Mouse (Mus musculus) layer of hippocampus, adult 9-10 months (tissue): ENCODE results near the gene Ipo4.

ENCODE experiments used
- DNase-seq: peaks from one replicate; pipeline ENCODE4 v3.0.0; 2022; ENCODE audit warnings: low spot score

Ipo4 gene

DNA sequence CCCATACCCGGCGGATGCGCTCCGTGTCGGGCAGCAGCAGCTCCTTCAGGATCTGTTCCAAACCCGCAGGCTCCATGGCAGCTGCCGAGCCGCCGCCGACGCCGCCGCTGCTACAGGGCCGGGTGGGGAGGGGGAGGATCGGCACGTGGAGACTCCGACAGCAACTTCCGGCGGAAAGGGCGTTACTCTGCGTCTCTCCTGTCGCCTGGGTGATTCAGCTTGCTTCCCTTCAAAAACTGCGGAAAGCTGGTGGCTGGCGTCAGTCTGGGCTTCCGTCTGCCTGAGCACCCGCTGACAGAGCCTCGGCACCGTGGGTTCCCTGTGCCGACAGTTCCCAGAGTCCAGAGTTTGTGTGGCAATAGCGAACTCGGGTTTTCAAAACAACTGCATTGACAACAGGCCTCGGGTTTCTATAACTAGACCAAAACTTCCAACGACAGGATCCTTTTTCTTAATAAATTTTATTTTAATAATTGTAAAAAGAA is at the start of gene Ipo4:
Gene Ipo4, minus strand, starts transcription at position 435 of the 485 bp plus-strand sequence.
- DNase-seq: peak; percentile 51

DNA sequence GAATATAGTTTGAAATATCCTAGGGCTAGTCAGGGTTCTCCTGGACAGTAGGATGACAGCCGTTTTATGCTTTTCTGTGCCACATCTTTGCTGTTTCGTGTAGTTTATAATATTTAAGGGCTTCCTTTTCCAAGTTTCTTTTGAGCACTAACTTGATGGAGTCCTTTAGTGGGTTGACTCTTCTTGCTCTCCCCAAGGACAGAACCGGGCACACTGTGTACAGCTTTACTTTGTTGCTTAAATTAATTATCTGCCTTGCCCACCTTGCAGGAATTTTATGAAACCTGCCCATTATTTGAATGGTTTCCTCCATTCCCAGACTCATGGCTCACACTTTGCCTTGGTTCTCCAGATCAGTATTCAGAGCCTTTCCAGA is 46.3 kb upstream of the Ipo4 start:
- no peak for DNase-seq

DNA sequence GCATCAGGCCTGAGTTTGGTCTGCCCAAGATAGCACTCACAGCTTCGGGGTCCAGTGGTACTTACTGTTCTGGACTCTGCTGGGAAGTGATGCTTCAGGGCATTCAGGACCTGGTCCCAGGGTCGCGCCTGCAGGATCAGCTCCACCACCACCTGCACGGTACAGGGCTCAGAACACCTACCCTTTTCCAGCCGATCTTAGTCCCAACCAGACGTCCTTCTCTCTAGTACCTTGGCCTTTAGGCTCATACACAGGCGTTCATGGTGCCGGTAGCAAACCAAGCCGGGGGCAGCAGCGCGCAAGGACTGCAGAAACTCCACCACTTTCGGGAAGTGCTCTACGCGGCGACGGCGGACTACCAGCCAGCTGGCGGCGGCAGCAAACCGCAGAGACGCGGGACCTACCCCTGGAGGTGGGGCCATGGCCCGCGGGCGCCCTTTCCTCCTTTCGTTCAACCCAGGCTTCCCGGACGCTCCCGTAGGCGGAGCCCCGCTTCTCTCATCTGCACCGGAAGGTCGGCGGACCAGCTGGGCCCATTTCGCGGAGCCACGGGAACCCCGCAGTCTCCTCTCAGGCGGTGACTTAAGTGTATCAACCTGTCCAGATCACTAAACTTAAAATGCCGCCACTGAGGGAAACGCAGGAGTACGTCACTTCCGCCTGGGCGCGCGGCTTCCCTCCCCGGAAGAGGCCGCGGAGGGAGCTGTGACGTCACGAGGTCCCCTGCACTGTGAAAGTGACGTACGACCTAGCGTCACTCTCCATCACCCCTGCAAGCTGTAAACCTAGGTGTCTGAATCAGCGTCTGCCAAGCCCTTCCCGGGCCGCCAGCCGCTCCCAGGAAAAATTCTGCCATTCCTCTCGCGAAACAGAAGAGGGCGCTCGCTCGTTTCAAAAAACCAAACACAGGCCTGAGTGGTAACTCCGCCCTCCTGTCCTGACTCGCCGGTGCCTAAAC is 45.7 kb upstream of the Ipo4 start, which contains the start of gene Tinf2:
Gene Tinf2, minus strand, starts transcription at position 661 of the 958 bp plus-strand sequence.
- DNase-seq: peak; percentile 90

GRCm38 (mm10) chr14:55677615-55678014 is 41.9 kb upstream of the Ipo4 start:
- no peak for DNase-seq

DNA sequence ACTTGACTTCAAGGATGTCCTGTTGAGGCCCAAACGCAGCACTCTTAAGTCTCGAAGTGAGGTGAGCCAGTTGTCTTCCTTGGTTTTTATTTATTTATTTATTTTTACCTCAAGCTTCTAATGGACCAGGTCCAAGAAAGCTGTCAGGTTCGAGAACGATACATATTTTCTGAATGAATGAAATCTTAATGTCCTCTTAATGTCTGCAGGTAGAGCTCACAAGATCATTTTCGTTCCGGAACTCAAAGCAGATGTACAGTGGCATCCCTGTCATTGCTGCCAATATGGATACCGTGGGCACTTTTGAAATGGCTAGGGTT is 36.9 kb upstream of the Ipo4 start:
- no peak for DNase-seq

DNA sequence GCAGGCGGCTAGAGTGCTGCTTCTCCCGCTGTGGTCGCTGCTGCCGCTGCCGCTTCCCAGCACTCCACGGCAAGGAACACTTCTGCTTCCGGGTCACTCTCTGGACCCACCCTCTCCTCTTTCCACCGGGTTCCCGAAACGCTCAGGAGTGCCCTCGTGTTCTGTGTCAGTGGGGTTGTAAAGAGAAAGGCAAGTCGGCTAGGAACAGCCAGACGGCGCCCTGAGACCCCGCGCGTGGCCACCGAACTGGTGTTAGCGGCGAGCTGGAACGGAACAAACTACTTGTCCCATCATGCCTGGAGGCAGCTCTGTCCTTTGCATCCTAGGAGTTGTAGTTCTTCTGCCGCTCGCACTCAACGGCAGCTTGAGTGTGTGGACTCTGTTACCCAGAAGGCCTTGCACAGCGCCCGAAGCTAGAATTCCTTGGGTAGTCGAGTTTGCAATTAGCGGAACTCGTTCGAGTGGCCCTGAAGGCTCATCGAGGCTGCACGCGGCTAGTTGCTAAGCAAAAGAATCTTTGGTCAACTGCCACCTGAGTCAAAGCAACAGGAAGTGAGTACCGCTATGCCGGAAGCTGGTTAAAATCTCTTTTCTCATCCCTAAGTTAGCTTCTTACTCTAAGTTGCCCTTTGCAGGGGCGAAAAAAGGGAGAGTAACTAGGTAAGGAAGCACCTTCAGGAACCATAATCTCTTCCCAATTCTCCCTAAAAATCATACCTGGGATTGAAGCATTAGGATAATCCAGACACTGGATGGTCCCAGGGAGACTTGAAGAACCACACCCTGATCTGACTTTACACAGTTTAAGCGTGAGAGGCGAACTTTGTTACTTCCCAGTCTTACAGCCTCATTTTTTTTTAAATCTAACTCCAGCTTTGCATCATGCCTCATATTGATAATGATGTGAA is 36.3 kb upstream of the Ipo4 start, which contains the start of the genes Gmpr2 and Nedd8:
Gene Gmpr2, plus strand, starts transcription at position 109 of the 908 bp plus-strand sequence.
Gene Nedd8, minus strand, starts transcription at position 292 of the 908 bp plus-strand sequence.
- peak; percentile 94 for DNase-seq

DNA sequence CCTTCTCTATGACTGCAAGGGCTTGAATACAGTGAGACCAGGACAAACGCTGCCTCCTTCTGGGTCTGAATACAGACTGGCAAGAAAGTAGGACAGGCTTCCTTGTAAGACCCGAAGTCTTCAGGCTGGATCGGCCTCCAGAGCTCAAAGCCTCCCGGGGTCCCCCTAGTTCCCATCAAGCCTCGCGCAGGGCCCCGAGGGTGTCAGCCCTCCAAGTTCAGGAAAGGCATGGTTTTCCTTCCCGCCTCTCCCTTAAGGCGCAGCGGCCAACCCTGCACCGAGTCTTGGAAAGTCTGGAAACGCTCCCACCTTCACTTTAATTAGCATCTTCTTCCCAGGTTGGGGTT is 35.7 kb upstream of the Ipo4 start:
- DNase-seq: peak; percentile 24

DNA sequence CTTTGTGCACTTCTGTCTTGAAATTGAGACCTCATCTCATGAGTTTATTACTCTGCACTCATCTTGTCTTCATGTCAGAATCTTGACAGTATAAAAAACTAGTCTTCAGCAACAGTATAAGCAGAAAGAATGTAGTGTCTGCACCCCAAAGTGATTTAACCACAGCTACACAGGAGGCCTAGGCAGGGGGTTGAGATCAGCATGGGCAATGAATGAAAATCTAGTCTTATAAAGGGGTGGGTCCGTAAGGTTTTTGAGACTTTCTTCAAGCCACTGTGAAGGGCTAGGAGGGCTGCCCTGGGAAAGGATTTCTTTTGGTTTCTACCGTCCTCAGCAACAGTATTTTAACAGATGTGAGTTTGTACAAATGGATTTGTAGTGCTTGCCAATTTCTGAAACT is 24.9 kb upstream of the Ipo4 start:
- DNase-seq: no peak

- peak; percentile 44 for DNase-seq
These were observed 24.3 kb upstream of the Ipo4 start, which contains the start of gene Mdp1 for GRCm38 (mm10) chr14:55659960-55660573. Gene Mdp1 (minus strand): TSS chr14:55660508.

DNA sequence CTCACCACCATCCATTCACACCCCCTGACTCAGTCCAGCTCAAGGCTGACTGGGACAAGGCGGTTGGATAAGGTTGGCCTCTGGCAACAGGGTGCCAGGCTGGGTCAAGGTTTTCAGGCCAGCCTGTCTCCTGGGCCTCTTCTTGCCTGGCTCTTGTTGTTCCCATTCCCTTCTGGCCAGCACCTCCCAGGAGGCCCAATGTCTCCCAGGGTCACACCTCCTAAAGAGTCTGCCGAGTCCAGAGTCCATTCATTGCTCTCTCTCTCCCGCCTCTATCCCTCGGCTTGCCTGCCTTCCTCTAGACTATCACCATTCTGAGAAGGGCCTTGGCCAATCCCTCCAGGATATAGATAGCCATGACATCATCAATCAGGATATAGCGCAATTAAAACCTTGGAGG is 22.3 kb upstream of the Ipo4 start:
- no peak for DNase-seq

GRCm38 (mm10) chr14:55656935-55657334 is 21.2 kb upstream of the Ipo4 start:
- DNase-seq: no peak

DNA sequence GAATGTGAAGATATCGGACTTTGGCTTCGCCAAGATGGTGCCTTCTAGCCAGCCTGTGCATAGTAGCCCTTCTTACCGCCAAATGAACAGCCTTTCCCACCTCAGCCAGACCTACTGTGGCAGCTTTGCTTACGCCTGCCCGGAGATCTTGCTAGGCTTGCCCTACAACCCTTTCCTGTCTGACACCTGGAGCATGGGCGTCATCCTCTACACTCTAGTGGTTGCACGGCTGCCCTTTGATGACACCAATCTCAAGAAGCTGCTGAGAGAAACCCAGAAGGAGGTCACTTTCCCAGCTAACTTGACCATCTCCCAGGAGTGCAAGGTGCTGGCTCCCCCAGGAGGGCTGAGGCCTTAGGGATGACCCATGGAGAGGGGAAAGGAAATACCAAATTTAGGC is 15.8 kb upstream of the Ipo4 start:
- DNase-seq: no peak

- no peak for DNase-seq
These were observed 14.1 kb upstream of the Ipo4 start, which contains the start of gene Tssk4 for GRCm38 (mm10) chr14:55649884-55650283. Gene Tssk4 (plus strand): TSS chr14:55650184.

GRCm38 (mm10) chr14:55644261-55644888 is 8.6 kb upstream of the Ipo4 start:
- no peak for DNase-seq

DNA sequence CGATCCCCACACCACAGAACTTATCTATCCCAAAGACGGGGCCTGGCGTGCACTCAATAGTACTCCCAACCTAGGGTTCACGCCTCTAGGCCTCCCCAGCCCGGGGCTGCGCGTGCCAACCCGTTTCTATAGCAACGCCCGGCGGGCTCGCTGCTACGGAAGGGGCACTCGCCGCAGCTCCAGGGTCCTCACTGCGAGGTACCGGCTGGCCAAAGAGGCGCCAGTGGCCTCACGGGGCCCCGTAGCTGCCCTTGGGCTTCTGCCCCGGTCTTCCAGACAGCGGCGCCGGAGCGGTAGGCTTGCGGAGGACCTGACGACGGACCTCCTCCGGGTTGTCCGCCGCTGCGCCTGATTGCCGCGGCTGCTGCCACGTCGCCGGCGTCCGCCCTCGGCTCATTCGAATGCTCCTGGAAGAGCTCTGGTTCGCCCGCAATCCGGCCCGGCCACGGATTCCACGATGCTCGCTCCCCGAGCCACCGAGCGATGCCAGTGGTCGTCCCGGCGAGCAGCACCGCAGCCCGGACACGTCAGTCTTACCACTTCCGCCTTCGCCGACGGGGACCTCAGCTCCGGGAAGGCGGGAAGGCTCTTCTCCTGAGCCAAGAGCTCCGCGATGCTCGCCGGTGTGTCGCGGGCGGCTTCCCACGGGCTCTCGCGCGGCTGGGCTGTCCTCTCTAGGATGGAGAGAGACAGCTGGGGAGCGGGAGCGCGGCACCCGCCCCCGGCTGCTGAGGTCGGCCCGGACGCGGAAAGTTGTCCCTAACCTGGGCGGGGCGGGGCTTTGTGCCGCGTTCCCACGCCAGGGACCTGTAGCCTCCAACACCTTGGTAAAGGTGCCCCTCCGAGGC is 7.5 kb upstream of the Ipo4 start, which contains the start of gene Tm9sf1:
Gene Tm9sf1, minus strand, starts transcription at position 747 of the 848 bp plus-strand sequence.
- peak; percentile 79 for DNase-seq

DNA sequence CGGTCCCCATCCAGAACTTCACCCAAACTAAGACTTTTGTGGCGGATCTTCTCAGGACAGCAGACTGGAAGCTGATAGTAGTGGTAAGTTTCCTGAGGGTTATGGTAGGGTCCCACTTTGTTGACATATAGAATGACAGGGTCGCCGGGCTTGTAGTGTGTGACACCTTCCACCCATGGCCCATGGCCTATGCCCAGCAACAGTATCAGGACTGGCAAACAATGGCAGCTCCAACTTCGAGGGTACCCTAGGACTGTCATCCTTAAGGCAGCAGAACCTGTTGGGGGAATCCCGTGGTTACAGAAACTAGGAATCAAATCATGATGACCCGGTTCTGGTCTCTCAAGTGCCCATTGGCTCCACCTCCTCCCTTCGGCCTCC is 6.9 kb upstream of the Ipo4 start:
- DNase-seq: no peak

DNA sequence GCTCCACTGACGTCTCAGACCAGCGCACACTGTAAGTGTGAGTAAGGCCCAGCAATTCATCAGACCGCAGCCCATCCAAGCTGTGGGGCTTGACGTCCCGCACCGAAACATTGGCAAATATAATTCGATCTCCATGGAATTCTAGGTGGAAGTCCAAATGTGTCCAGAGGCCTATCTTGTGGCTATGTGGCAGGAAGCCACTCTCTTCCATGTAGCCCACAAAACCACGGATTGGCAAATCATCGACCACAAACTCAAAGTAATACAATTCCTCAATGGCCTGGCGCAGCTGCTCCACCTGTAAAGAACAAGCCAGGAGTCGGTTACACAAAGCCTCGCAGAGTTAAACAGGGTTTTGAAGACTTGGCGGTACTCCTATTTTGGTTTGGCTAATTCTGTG is 5.5 kb upstream of the Ipo4 start:
- DNase-seq: no peak

DNA sequence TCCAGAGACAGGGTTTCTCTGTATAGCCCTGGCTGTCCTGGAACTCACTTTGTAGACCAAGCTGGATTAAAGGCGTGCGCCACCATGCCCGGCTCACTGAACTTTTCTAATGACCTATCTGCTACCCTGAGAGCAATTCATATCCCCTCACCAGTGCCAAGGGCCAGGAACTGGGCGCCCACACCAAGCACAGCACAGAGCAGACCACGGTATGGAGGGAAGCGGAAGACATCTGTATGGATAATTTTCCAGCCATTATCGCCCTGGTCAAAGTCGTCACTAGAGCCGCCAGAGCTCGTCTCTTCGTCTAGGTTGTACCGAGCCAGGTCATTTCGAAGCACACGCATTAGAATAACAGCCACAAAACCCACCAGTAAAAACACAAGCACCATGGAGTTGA is 5.1 kb upstream of the Ipo4 start:
- DNase-seq: no peak

DNA sequence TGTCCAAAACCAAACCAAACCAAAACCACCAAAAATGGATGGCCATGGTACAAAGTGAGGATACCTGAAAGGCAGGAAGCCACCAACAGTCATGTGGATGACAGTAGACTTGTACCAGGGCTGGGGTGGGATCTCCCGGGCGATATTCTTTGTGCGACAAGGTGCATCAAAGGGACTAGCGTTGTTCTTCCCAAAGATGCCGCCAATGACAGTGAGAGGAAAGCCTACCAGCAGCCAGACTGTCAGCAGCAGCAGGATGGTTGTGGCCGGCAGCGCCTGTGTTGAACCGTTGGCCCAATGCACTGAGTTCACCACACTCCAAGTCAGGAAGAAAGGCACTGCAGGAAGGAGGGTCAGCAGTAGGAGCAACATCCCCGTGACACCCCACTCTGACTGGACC is 2.0 kb upstream of the Ipo4 start, which contains the start of gene Gm49378:
Gene Gm49378, minus strand, starts transcription at position 101 of the 400 bp plus-strand sequence.
- DNase-seq: no peak

GRCm38 (mm10) chr14:55634874-55635522 is 759 bp downstream of the Ipo4 start:
- DNase-seq: no peak
